Mouse (Mus musculus) CH12.LX (cell line): ENCODE data around the gene C1qtnf1. TPM values are rescaled to one million over a fixed set of nuclear protein-coding genes. Genes with fewer than 3 reads are reported as not detected.

Experiments
- DNase-seq: peaks from one replicate; pipeline ENCODE4 v3.0.0-alpha.2; 2013; ENCODE audit errors: extremely low read depth
- H3K27ac ChIP-seq: 2 replicates; pipeline ENCODE4 v1.5.1; 2012; ENCODE audit warnings: low read depth, mild to moderate bottlenecking, control low read depth, moderate library complexity; ENCODE audit not compliant: insufficient read depth
- H3K27me3 ChIP-seq: replicated peaks from 2 replicates; pipeline ENCODE3; 2012; ENCODE audit warnings: inconsistent platforms
- H3K36me3 ChIP-seq, 2 experiments: replicated peaks in 1 of 2; 2 replicates each; pipeline versions ENCODE3 to v1.6.1; 2012; ENCODE audit warnings: inconsistent platforms in 1 of 2, low read length in 1 of 2, mild to moderate bottlenecking in 1 of 2, mixed read lengths in 1 of 2, moderate library complexity in 1 of 2; ENCODE audit not compliant: control insufficient read depth in 1 of 2, insufficient read depth in 1 of 2
- H3K4me1 ChIP-seq, 2 experiments: 2 replicates each; pipeline ENCODE4 v1.6.1; 2012; ENCODE audit warnings: inconsistent platforms in 1 of 2, moderate library complexity in 1 of 2; ENCODE audit not compliant: insufficient read depth in 2 of 2, control insufficient read depth in 1 of 2
- H3K4me2 ChIP-seq: 2 replicates; pipeline ENCODE4 v1.6.1; 2012; ENCODE audit warnings: low read depth, mild to moderate bottlenecking, control low read depth; ENCODE audit not compliant: poor library complexity, insufficient read depth, severe bottlenecking
- H3K4me3 ChIP-seq, 3 experiments: fragments of 150-350 bp in 1 of 3; sonication (generic) in 1 of 3; replicated peaks in 1 of 3; 2 replicates each; pipeline versions ENCODE3 to v1.5.1; 2011 to 2012; ENCODE audit warnings: low read depth in 2 of 3, low read length in 2 of 3, mild to moderate bottlenecking in 2 of 3, moderate library complexity in 2 of 3, control low read depth in 1 of 3, improper control_type of control experiment in 1 of 3, inconsistent platforms in 1 of 3, mixed read lengths in 1 of 3; ENCODE audit not compliant: poor library complexity in 1 of 3
- H3K79me2 ChIP-seq: replicated peaks from 2 replicates; pipeline ENCODE4 v1.6.1; 2012; ENCODE audit warnings: mild to moderate bottlenecking, moderate library complexity; ENCODE audit not compliant: control insufficient read depth, poor library complexity, insufficient read depth, severe bottlenecking; ENCODE audit errors: extremely low read depth
- H3K9ac ChIP-seq: 2 replicates; pipeline ENCODE4 v1.6.1; 2012; ENCODE audit warnings: low read depth, mild to moderate bottlenecking, control low read depth, moderate library complexity; ENCODE audit not compliant: insufficient read depth
- H3K9me3 ChIP-seq: replicated peaks from 2 replicates; pipeline ENCODE3; 2012; ENCODE audit warnings: low read length, inconsistent platforms, mixed read lengths
- CHD1 ChIP-seq: IDR thresholded peaks from 2 replicates; pipeline ENCODE4 v1.6.1; 2012; ENCODE audit warnings: low read depth, low read length, improper control_type of control experiment, inconsistent platforms
- CHD2 ChIP-seq: IDR thresholded peaks from 2 replicates; pipeline ENCODE4 v1.6.1; 2011; ENCODE audit warnings: low read length, improper control_type of control experiment
- E2F4 ChIP-seq: IDR thresholded peaks from 2 replicates; pipeline ENCODE4 v1.6.1; 2011; ENCODE audit warnings: low read depth, low read length, improper control_type of control experiment; ENCODE audit not compliant: insufficient replicate concordance
- ELF1 ChIP-seq: IDR thresholded peaks from 2 replicates; pipeline ENCODE4 v1.6.1; 2014; ENCODE audit warnings: low read depth, mild to moderate bottlenecking, inconsistent platforms, low read length, improper control_type of control experiment
- EP300 ChIP-seq: IDR thresholded peaks from 2 replicates; pipeline ENCODE4 v1.6.1; 2011; ENCODE audit warnings: low read length, improper control_type of control experiment
- GABPA ChIP-seq: IDR thresholded peaks from 2 replicates; pipeline ENCODE4 v1.6.1; 2012; ENCODE audit warnings: low read depth, low read length, improper control_type of control experiment, inconsistent platforms; ENCODE audit not compliant: insufficient replicate concordance
- HCFC1 ChIP-seq: IDR thresholded peaks from 2 replicates; pipeline ENCODE4 v1.6.1; 2012; ENCODE audit warnings: low read depth, mild to moderate bottlenecking, inconsistent platforms, low read length, improper control_type of control experiment
- JUN ChIP-seq: IDR thresholded peaks from 2 replicates; pipeline ENCODE4 v1.6.1; 2011; ENCODE audit warnings: low read depth, mild to moderate bottlenecking, low read length, improper control_type of control experiment, moderate library complexity; ENCODE audit not compliant: insufficient read depth
- JUND ChIP-seq: conservative IDR thresholded peaks from 2 replicates; pipeline ENCODE4 v1.6.1; 2011; ENCODE audit warnings: low read depth, low read length, improper control_type of control experiment
- KAT2A ChIP-seq: IDR thresholded peaks from 2 replicates; pipeline ENCODE4 v1.6.1; 2012; ENCODE audit warnings: low read length, improper control_type of control experiment, inconsistent platforms; ENCODE audit not compliant: insufficient replicate concordance
- MAX ChIP-seq: IDR thresholded peaks from 2 replicates; pipeline ENCODE4 v1.6.1; 2011; ENCODE audit warnings: low read length, improper control_type of control experiment
- MAZ ChIP-seq: IDR thresholded peaks from 2 replicates; pipeline ENCODE4 v1.6.1; 2012; ENCODE audit warnings: low read depth, mild to moderate bottlenecking, inconsistent platforms, low read length, improper control_type of control experiment, moderate library complexity
- MXI1 ChIP-seq: IDR thresholded peaks from 2 replicates; pipeline ENCODE4 v1.6.1; 2011; ENCODE audit warnings: mild to moderate bottlenecking, low read depth, low read length, improper control_type of control experiment
- MYC ChIP-seq: IDR thresholded peaks from 2 replicates; pipeline ENCODE4 v1.6.1; 2011; ENCODE audit warnings: low read depth, mild to moderate bottlenecking, improper control_type of control experiment, low read length
- PAX5 ChIP-seq: IDR thresholded peaks from 2 replicates; pipeline ENCODE4 v1.6.1; 2012; ENCODE audit warnings: low read length, inconsistent platforms, mixed read lengths
- POLR2A ChIP-seq: IDR thresholded peaks from 2 replicates; pipeline ENCODE4 v1.6.1; 2011; ENCODE audit warnings: low read depth, mild to moderate bottlenecking, improper control_type of control experiment, low read length
- POLR2AphosphoS2 ChIP-seq: IDR thresholded peaks from 2 replicates; pipeline ENCODE4 v1.6.1; 2011; ENCODE audit warnings: low read depth, low read length, improper control_type of control experiment
- RAD21 ChIP-seq: IDR thresholded peaks from 2 replicates; pipeline ENCODE4 v1.6.1; 2011; ENCODE audit warnings: low read depth, mild to moderate bottlenecking, low read length, improper control_type of control experiment, moderate library complexity
- SMC3 ChIP-seq: IDR thresholded peaks from 2 replicates; pipeline ENCODE4 v1.6.1; 2011; ENCODE audit warnings: low read depth, low read length, improper control_type of control experiment
- TBP ChIP-seq: conservative IDR thresholded peaks from 2 replicates; pipeline ENCODE4 v1.6.1; 2011; ENCODE audit warnings: low read depth, low read length, improper control_type of control experiment
- TCF12 ChIP-seq: IDR thresholded peaks from 2 replicates; pipeline ENCODE4 v1.6.1; 2014; ENCODE audit warnings: low read depth, mild to moderate bottlenecking, inconsistent platforms, low read length, improper control_type of control experiment
- UBTF ChIP-seq: IDR thresholded peaks from 2 replicates; pipeline ENCODE4 v1.6.1; 2012; ENCODE audit warnings: low read depth, mild to moderate bottlenecking, inconsistent platforms, low read length, improper control_type of control experiment, moderate library complexity
- USF1 ChIP-seq: IDR thresholded peaks from 2 replicates; pipeline ENCODE4 v1.6.1; 2014; ENCODE audit warnings: low read depth, mild to moderate bottlenecking, inconsistent platforms, low read length, improper control_type of control experiment
- ZKSCAN1 ChIP-seq: IDR thresholded peaks from 2 replicates; pipeline ENCODE4 v1.6.1; 2012; ENCODE audit warnings: low read depth, inconsistent platforms, low read length, improper control_type of control experiment, borderline replicate concordance
- ZMIZ1 ChIP-seq: IDR thresholded peaks from 2 replicates; pipeline ENCODE4 v1.6.1; 2012; ENCODE audit warnings: low read depth, mild to moderate bottlenecking, inconsistent platforms, low read length, improper control_type of control experiment
- dilution Hi-C: fragments of 300-500 bp; cut with MboI; formaldehyde crosslinking; loops from 2 replicates; pipeline ENCODE4 v1.14.3; 2020; ENCODE audit warnings: low sequenced_read_pairs; ENCODE audit not compliant: extremely low pct_unique_long_range_greater_than_20kb, extremely low pct_ligation_motif_present
- in situ Hi-C: fragments of 300-500 bp; cut with MboI; formaldehyde crosslinking; loops from 3 replicates; pipeline ENCODE4 v1.14.3; 2019; ENCODE audit warnings: low sequenced_read_pairs, low pct_ligation_motif_present, low pct_unique_long_range_greater_than_20kb, mixed read lengths
- polyA plus RNA-seq: library from polyadenylated mRNA; unstranded; fragments of >175 nt; gene quantifications from 2 replicates; pipeline ENCODE4 v1.2.1, GENCODE M21; 2012; ENCODE audit warnings: low read depth; ENCODE audit not compliant: insufficient read length
- total RNA-seq, 2 experiments: library from RNA; depleted of rRNA; stranded (reverse); fragments of 300-350 nt in 1 of 2; fragments of >200 nt in 1 of 2; gene quantifications; 2 replicates each; pipeline ENCODE4 v1.2.3; 2012 to 2014

C1qtnf1 gene
- total and polyA plus RNA-seq, 3 experiments = 0.13 to 0.19 TPM; not detected in 1

- TF ChIP-seq USF1 = no peak
- no peak for TF ChIP-seq TCF12
- no peak for TF ChIP-seq ZKSCAN1
- no peak for TF ChIP-seq KAT2A
- TF ChIP-seq, all 38 proteins: peak for 6
Observed at GRCm38 (mm10) chr11:118423266-118423971, 4.6 kb upstream of the C1qtnf1 start (continued).

GRCm38 (mm10) chr11:118424621-118425335 is 3.2 kb upstream of the C1qtnf1 start:
- Histone ChIP-seq H3K4me2 (no peak overlapping the region), H3K9me3 (no peaks in the 10 kb centered on the region), H3K27me3 (peaks cover 62% of the 10 kb centered on the region), H3K27ac (no peak overlapping the region), H3K4me1 (peaks cover 15 to 31% of the 10 kb centered on the region in 2 experiments), H3K9ac (no peak overlapping the region), H3K36me3 (no peaks in the 10 kb centered on the region), H3K79me2 (no peaks in the 10 kb centered on the region), H3K4me3 (no peak overlapping the region)
- TF ChIP-seq ELF1 = no peak
- no peak for TF ChIP-seq ZMIZ1
- no peak for TF ChIP-seq JUN
- TF ChIP-seq PAX5 = no peak
- TF ChIP-seq GABPA = no peak
- no peak for TF ChIP-seq ZKSCAN1
- no peak for TF ChIP-seq MAZ
- no peak for TF ChIP-seq MYC
- no peak for TF ChIP-seq POLR2A
- in situ Hi-C loops (loop anchor here (25.0 kb wide), 1 partner anchor 313 kb away; no protein-coding TSS in a partner anchor), dilution Hi-C loops (no loop called here)
- no peak for DNase-seq

- H3K79me2 ChIP-seq = no peaks in the 10 kb centered on the region
- H3K9ac ChIP-seq = no peak overlapping the region
- dilution Hi-C loops (no loop called here), in situ Hi-C loops (loop anchor here (25.0 kb wide), 1 partner anchor 311 kb away; no protein-coding TSS in a partner anchor)
- peaks cover 81% of the 10 kb centered on the region for H3K27me3 ChIP-seq
- no peak overlapping the region for H3K27ac ChIP-seq
- DNase-seq = no peak
- no peaks in the 10 kb centered on the region for H3K36me3 ChIP-seq
- TF ChIP-seq CHD2 (no peak), TBP (no peak), E2F4 (no peak), UBTF (no peak), ZKSCAN1 (no peak), SMC3 (no peak), MAZ (no peak), MAX (no peak), JUND (no peak), MXI1 (no peak), HCFC1 (no peak), POLR2AphosphoS2 (no peak), PAX5 (no peak), USF1 (no peak), EP300 (no peak), JUN (no peak), RAD21 (no peak), CHD1 (no peak), KAT2A (no peak)
- H3K9me3 ChIP-seq = no peaks in the 10 kb centered on the region
- H3K4me2 ChIP-seq = no peak overlapping the region
- H3K4me1 ChIP-seq = peaks cover 15 to 29% of the 10 kb centered on the region in 2 experiments
- H3K4me3 ChIP-seq = no peak overlapping the region
Observed at GRCm38 (mm10) chr11:118426765-118427164, 1.2 kb upstream of the C1qtnf1 start.
